Mouse (Mus musculus) brain, embryonic 14.5 days (tissue): ENCODE measurements around the gene Exosc5.

Source experiments
- CTCF ChIP-seq: fragments of 200-500 bp; IDR thresholded peaks from 2 replicates; pipeline ENCODE4 v1.5.1; 2012; ENCODE audit warnings: inconsistent platforms, mild to moderate bottlenecking, moderate library complexity, borderline replicate concordance; ENCODE audit not compliant: insufficient read depth, insufficient read length; ENCODE audit errors: extremely low read depth
- POLR2A ChIP-seq: fragments of 200-500 bp; IDR thresholded peaks from 2 replicates; pipeline ENCODE4 v1.6.1; 2012; ENCODE audit warnings: mild to moderate bottlenecking, inconsistent platforms, borderline replicate concordance; ENCODE audit not compliant: poor library complexity, insufficient read depth, insufficient read length, severe bottlenecking; ENCODE audit errors: extremely low read depth

- TF ChIP-seq CTCF (no peak), POLR2A (no peak)
These were observed 40.9 kb downstream of the Exosc5 start for GRCm38 (mm10) chr7:25699851-25700250.
